Mouse (Mus musculus) myocyte (in vitro differentiated cells): ENCODE results near the gene Nsd1. TPM values are rescaled to one million over a fixed set of nuclear protein-coding genes. Genes with fewer than 3 reads are reported as not detected.
"Not testable (repeated sequence)": the region's sequence is repeated elsewhere in the genome, so short reads cannot be mapped to it uniquely, and the experiment has no call there.

Source experiments
- H3K27me3 ChIP-seq: one replicate; pipeline ENCODE4 v1.6.1; 2011; ENCODE audit not compliant: control insufficient read depth, insufficient read depth, insufficient read length
- H3K36me3 ChIP-seq: one replicate; pipeline ENCODE4 v1.6.1; 2011; ENCODE audit not compliant: control insufficient read depth, insufficient read depth
- H3K4me2 ChIP-seq: one replicate; pipeline ENCODE4 v1.6.1; 2011; ENCODE audit warnings: low read depth, control low read depth
- H3K4me3 ChIP-seq: one replicate; pipeline ENCODE4 v1.5.1; 2011; ENCODE audit warnings: mild to moderate bottlenecking, control low read depth, moderate library complexity
- H3K79me2 ChIP-seq: one replicate; pipeline ENCODE4 v1.6.1; 2011; ENCODE audit not compliant: control insufficient read depth, insufficient read depth
- H3ac ChIP-seq: one replicate; pipeline ENCODE4 v1.6.1; 2011; ENCODE audit not compliant: control insufficient read depth, insufficient read length
- CEBPB ChIP-seq: IDR thresholded peaks from 2 replicates; pipeline ENCODE4 v1.6.1; 2011; ENCODE audit warnings: mild to moderate bottlenecking, moderate library complexity; ENCODE audit not compliant: poor library complexity, insufficient read depth, severe bottlenecking
- E2F4 ChIP-seq: IDR thresholded peaks from one replicate; pipeline ENCODE4 v1.6.1; 2011; ENCODE audit warnings: mild to moderate bottlenecking, control low read depth, moderate library complexity; ENCODE audit not compliant: insufficient read depth
- MAX ChIP-seq: IDR thresholded peaks from one replicate; pipeline ENCODE4 v1.6.1; 2011; ENCODE audit warnings: low read depth, mild to moderate bottlenecking, control low read depth
- MYOD1 ChIP-seq, 3 experiments: IDR thresholded peaks; one replicate each; pipeline ENCODE4 v1.6.1; 2011; ENCODE audit warnings: control low read depth in 2 of 3, low read depth in 2 of 3, mild to moderate bottlenecking in 2 of 3, moderate library complexity in 1 of 3; ENCODE audit not compliant: insufficient read length in 2 of 3, control insufficient read depth in 1 of 3
- MYOG ChIP-seq, 3 experiments: IDR thresholded peaks; one replicate each; pipeline ENCODE4 v1.6.1; 2011; ENCODE audit warnings: control low read depth in 2 of 3, low read depth in 2 of 3, mild to moderate bottlenecking in 2 of 3; ENCODE audit not compliant: insufficient read length in 2 of 3, control insufficient read depth in 1 of 3, insufficient read depth in 1 of 3
- POLR2A ChIP-seq: IDR thresholded peaks from one replicate; pipeline ENCODE4 v1.6.1; 2011; ENCODE audit warnings: low read depth, mild to moderate bottlenecking, control low read depth, moderate library complexity; ENCODE audit not compliant: insufficient read length
- POLR2AphosphoS2 ChIP-seq: IDR thresholded peaks from one replicate; pipeline ENCODE4 v1.6.1; 2011; ENCODE audit warnings: low read depth, control low read depth; ENCODE audit not compliant: insufficient read length
- REST ChIP-seq: IDR thresholded peaks from one replicate; pipeline ENCODE4 v1.6.1; 2011; ENCODE audit warnings: mild to moderate bottlenecking, control low read depth, moderate library complexity; ENCODE audit not compliant: insufficient read depth, insufficient read length
- SRF ChIP-seq: IDR thresholded peaks from one replicate; pipeline ENCODE4 v1.6.1; 2011; ENCODE audit warnings: low read depth; ENCODE audit not compliant: control insufficient read depth, insufficient read length
- TCF12 ChIP-seq: IDR thresholded peaks from one replicate; pipeline ENCODE4 v1.6.1; 2011; ENCODE audit warnings: mild to moderate bottlenecking, control low read depth; ENCODE audit not compliant: poor library complexity, insufficient read depth, severe bottlenecking
- TCF3 ChIP-seq: IDR thresholded peaks from one replicate; pipeline ENCODE4 v1.6.1; 2011; ENCODE audit warnings: low read depth, control low read depth; ENCODE audit not compliant: insufficient read length
- USF1 ChIP-seq: IDR thresholded peaks from one replicate; pipeline ENCODE4 v1.6.1; 2011; ENCODE audit warnings: low read depth, mild to moderate bottlenecking, control low read depth, moderate library complexity
- polyA plus RNA-seq: library from polyadenylated mRNA; unstranded; fragments of >200 nt; fragmentation: generic; extraction: Trizol; gene quantifications from one replicate; pipeline ENCODE4 v1.2.1, GENCODE M21; 2012; ENCODE audit warnings: missing spikeins

The Nsd1 gene
- polyA plus RNA-seq, 1 experiment: 10.2 TPM

DNA sequence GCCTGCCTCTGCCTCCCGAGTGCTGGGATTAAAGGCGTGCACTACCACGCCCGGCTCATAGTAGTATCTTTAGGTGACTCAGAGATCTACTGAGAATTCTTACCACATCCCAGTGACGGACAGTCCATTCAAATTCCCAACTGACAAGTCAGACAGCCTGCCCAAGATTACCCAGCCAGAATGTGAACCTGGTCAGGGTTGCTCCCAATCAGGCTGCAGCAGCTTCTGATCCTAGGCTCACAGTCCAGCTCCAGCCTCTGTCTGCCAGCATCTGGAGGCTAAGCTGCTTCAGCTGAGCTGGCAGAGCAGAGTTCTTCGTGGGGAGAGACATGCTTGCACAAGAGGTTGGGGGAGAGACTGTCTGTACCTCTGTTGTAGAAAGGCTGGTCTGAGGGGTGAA, 26.2 kb upstream of the Nsd1 start:
- no peak for TF ChIP-seq MYOG (IDR thresholded peaks at IDR 0.05; ENCODE audit: control insufficient read depth in 1 of 3, insufficient read depth in 1 of 3, insufficient read length in 2 of 3, low read depth in 2 of 3)
- no peak for TF ChIP-seq REST
- TF ChIP-seq MAX: no peak
- no peak for TF ChIP-seq MYOD1 (IDR thresholded peaks at IDR 0.05; ENCODE audit: control insufficient read depth in 1 of 3, insufficient read length in 2 of 3, low read depth in 2 of 3)
- TF ChIP-seq TCF12: no peak
- TF ChIP-seq CEBPB: no peak
- no peak for TF ChIP-seq E2F4
- TF ChIP-seq USF1: no peak
- no peak for TF ChIP-seq TCF3
- no peak for TF ChIP-seq SRF
- TF ChIP-seq POLR2AphosphoS2: no peak
- no peak for TF ChIP-seq POLR2A
- H3K79me2 ChIP-seq: no peaks in the 10 kb centered on the region

DNA sequence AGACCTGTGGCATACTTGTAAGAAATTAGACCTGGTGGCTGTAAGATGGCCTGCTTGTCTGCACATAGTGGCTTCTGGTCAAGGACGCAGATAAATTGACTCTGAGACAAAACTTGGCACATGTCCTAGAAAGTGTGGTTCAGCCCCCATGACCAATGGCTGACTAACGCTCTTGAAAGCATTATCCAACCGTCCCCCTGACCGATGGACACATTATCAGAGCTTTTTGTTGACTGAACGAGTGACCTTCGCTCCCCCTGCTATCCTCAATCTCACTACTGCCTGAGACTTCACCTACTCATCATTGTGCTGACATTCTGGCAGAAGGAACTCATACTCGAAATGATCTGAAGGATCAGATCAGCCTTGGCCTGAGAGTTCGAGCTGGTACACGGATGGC, 22.5 kb upstream of the Nsd1 start:
- H3K79me2 ChIP-seq: not testable (repeated sequence)

More for the DNA sequence above, 26.2 kb upstream of the Nsd1 start:
- Histone ChIP-seq H3K4me3 (no peak overlapping the region), H3K27me3 (no peaks in the 10 kb centered on the region), H3ac (no peak overlapping the region), H3K36me3 (no peaks in the 10 kb centered on the region), H3K4me2 (no peak overlapping the region)

DNA sequence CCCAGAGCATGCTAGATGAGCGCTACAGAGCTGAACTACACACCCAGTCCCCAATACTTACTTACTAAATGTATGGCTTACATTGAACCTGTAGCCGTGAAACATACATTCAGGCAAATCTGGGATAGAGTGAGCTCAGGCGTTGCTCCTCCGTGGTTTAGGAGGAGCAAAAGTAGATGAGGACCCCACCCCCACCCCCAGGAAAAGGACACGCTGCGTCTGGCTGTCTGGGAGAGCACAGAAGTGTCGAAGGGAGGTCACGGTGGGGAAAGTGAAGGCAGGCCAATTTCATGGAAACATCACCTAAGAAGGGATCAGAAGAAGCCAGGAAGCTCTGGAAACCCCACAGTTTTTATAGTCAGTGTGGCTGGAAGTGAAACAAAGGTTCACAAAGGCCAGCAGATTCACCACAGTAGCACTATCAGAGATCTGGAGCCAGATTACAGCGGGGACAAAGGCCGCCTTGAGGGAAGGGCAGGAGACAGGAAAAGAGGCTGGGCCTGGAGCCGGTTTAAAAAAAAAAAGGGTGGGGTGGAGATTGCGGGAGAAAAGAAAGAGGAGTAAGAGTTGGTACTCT, 20.0 kb upstream of the Nsd1 start:
- no peaks in the 10 kb centered on the region for H3K36me3 ChIP-seq
- peak overlapping the region; percentile 3 for H3ac ChIP-seq
- H3K79me2 ChIP-seq: no peaks in the 10 kb centered on the region
- H3K4me2 ChIP-seq: peak overlapping the region; percentile 97
- H3K27me3 ChIP-seq: no peaks in the 10 kb centered on the region
- peak overlapping the region; percentile 45 for H3K4me3 ChIP-seq
- TF ChIP-seq CEBPB (no peak), E2F4 (no peak), POLR2AphosphoS2 (no peak), REST (no peak), POLR2A (no peak), SRF (no peak), TCF3 (no peak), MAX (no peak)

More for the DNA sequence above, 22.5 kb upstream of the Nsd1 start:
- H3K4me2 ChIP-seq, H3K27me3 ChIP-seq, H3K4me3 ChIP-seq, H3K36me3 ChIP-seq, H3ac ChIP-seq: not testable (repeated sequence)

DNA sequence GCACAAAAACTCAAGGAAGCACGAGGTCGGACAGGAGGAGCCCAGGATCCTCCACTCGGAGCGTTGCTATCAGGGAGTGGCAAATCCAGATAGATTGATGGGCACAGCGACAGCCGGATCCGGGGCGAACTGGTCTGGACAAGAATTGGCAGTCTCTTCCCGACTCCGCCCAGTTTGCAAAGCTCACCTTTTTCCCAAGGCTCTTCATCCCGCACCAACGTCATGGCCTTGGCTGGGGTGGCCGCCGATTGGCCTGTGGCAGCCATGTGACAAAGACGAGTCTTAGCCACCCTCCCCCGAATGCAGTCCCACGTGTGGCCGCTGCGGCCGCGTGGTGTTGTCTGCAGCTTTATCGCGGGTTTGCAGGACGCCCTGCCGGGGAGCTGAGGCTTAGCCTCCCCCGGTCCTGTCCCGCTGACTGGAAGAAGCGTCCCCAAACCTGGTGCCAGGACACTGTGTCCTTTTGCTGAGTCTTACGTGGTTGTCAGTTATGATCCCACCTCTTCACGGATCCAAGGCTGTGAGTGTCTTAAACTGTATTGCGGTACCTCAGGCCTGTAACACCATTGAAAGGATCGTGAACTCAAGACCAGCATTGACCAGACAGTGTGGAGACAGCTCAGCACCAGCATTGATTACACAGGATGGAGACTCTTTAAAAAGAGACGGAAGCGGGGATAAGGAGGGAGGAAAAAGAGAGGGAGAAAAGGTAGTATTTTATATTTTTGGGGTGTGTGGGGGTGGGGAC, 19.3 kb upstream of the Nsd1 start:
- Histone ChIP-seq H3K4me2 (peak overlapping the region; percentile 97), H3K27me3 (no peaks in the 10 kb centered on the region), H3K79me2 (no peaks in the 10 kb centered on the region), H3ac (peak overlapping the region; percentile 3), H3K4me3 (peak overlapping the region; percentile 45), H3K36me3 (no peaks in the 10 kb centered on the region)
- TF ChIP-seq POLR2AphosphoS2 (peak; percentile 90), TCF12 (no peak), CEBPB (no peak), MYOG (IDR thresholded peaks at IDR 0.05; ENCODE audit: control insufficient read depth in 1 of 3, insufficient read depth in 1 of 3, insufficient read length in 2 of 3, low read depth in 2 of 3) (peak in 1 of 3 experiments; percentile 3), POLR2A (peak; percentile 92), REST (no peak), MYOD1 (IDR thresholded peaks at IDR 0.05; ENCODE audit: control insufficient read depth in 1 of 3, insufficient read length in 2 of 3, low read depth in 2 of 3) (peak in 2 of 3 experiments; percentile 41 to 60), TCF3 (no peak), E2F4 (no peak), MAX (peak; percentile 92), SRF (peak; percentile 59), USF1 (peak; percentile 89)

DNA sequence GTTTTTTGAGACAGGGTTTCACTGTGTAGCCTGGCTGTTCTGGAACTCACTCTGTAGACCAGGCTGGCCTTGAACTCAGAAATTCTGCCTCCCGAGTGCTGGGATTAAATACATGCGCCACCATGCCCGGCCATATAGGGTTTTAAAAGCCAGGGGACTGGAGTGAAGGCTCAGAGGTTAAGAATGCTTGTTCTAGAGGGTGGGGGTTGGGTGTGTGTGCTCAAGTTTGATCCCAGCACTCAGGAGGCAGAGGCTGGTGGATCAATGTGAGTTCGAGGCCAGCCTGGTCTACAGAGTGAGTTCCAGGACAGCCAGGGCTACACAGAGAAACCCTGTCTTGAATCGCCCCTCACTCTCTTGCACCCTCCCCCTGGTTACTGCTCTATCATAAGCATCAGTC, 18.0 kb upstream of the Nsd1 start:
- no peak for TF ChIP-seq REST
- TF ChIP-seq MYOG (IDR thresholded peaks at IDR 0.05; ENCODE audit: control insufficient read depth in 1 of 3, insufficient read depth in 1 of 3, insufficient read length in 2 of 3, low read depth in 2 of 3): no peak
- no peak for TF ChIP-seq TCF12
- TF ChIP-seq CEBPB: no peak
- TF ChIP-seq POLR2AphosphoS2: no peak
- TF ChIP-seq MYOD1 (IDR thresholded peaks at IDR 0.05; ENCODE audit: control insufficient read depth in 1 of 3, insufficient read length in 2 of 3, low read depth in 2 of 3): no peak
- TF ChIP-seq E2F4: no peak
- TF ChIP-seq POLR2A: no peak
- TF ChIP-seq MAX: no peak
- no peak for TF ChIP-seq TCF3
- TF ChIP-seq SRF: no peak
- no peak for TF ChIP-seq USF1
- Histone ChIP-seq H3K27me3 (no peaks in the 10 kb centered on the region), H3K36me3 (no peaks in the 10 kb centered on the region), H3ac (no peak overlapping the region), H3K79me2 (no peaks in the 10 kb centered on the region), H3K4me2 (no peak overlapping the region), H3K4me3 (no peak overlapping the region)

DNA sequence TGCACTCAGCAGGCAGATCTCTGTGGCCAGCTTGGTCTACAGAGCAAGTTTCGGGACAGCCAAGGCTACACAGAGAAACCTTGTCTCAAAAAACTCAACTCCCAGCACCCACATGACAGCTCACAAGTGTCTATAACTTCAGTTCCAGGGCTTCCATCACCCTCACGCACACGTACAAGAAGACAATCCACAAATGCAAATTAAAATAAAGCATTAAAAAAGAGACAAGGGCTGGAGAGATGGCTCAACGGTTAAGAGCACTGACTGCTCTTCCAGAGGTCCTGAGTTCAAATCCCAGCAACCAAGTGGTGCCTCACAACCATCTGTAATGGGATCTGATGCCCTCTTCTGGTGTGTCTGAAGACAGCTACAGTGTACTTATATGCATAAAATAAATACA, 6.8 kb upstream of the Nsd1 start:
- H3K36me3 ChIP-seq, H3K4me2 ChIP-seq, H3K79me2 ChIP-seq, H3K4me3 ChIP-seq, H3K27me3 ChIP-seq, H3ac ChIP-seq: not testable (repeated sequence)
